Mouse (Mus musculus): ENCODE measurements around the gene Lyve1. TPM values are rescaled to one million over a fixed set of nuclear protein-coding genes. Genes with fewer than 3 reads are reported as not detected.

Gene Lyve1
- polyA plus RNA-seq, 1 experiment from 2014 or later = 3.5 TPM

- H3K27me3 ChIP-seq (ENCODE audit: control insufficient read depth, insufficient read depth, low read length) = no peaks in the 10 kb centered on the region
These were observed 18.8 kb downstream of the Lyve1 start, which contains the start of gene Rnf141 for GRCm38 (mm10) chr7:110843916-110844874. Gene Rnf141 (minus strand): TSS chr7:110844457.

GRCm38 (mm10) chr7:110840332-110840731 is 22.7 kb downstream of the Lyve1 start:
- H3K27ac ChIP-seq (ENCODE audit: low read depth, low read length) = no peak overlapping the region
- H3K4me3 ChIP-seq (ENCODE audit: low read length) = no peak overlapping the region
- no peak overlapping the region for H3K4me2 ChIP-seq (replicated peaks; ENCODE audit: low read depth, low read length)
- no peak for ATAC-seq (ENCODE audit: low FRiP score, low TSS enrichment)
- no peak overlapping the region for H3K9ac ChIP-seq (ENCODE audit: low read depth, low read length)
- WGBS = 74% methylated on average over 4 of the region's 4 CpGs
- H3K36me3 ChIP-seq (ENCODE audit: control insufficient read depth, insufficient read depth, low read length) = peaks cover 4% of the 10 kb centered on the region; the same call in 1 of the 2 replicates
- H3K4me1 ChIP-seq (ENCODE audit: control insufficient read depth, insufficient read depth, low read length) = peaks cover 6% of the 10 kb centered on the region; the same call in 1 of the 2 replicates
- no peaks in the 10 kb centered on the region for H3K9me3 ChIP-seq (ENCODE audit: control insufficient read depth, low read length)
- no peaks in the 10 kb centered on the region for H3K27me3 ChIP-seq (ENCODE audit: control insufficient read depth, insufficient read depth, low read length)

More at GRCm38 (mm10) chr7:110843916-110844874, 18.8 kb downstream of the Lyve1 start, which contains the start of gene Rnf141:
- Histone ChIP-seq H3K4me3 (ENCODE audit: low read length) (peak within 1 kb of the TSS; percentile 64), H3K4me1 (ENCODE audit: control insufficient read depth, insufficient read depth, low read length) (peaks cover 6% of the 10 kb centered on the region; the same call in 1 of the 2 replicates), H3K27ac (ENCODE audit: low read depth, low read length) (peak within 1 kb of the TSS; percentile 91), H3K4me2 (replicated peaks; ENCODE audit: low read depth, low read length) (peak within 1 kb of the TSS; percentile 77), H3K36me3 (ENCODE audit: control insufficient read depth, insufficient read depth, low read length) (no peaks in the 10 kb centered on the region), H3K9me3 (ENCODE audit: control insufficient read depth, low read length) (peaks cover 2% of the 10 kb centered on the region; the same call in 1 of the 2 replicates), H3K9ac (ENCODE audit: low read depth, low read length) (peak within 1 kb of the TSS; percentile 74)
- WGBS = under 1% methylated on average over 41 of the region's 42 CpGs
- peak; percentile 94 for ATAC-seq (ENCODE audit: low FRiP score, low TSS enrichment)

- WGBS = 60% methylated on average over 3 of the region's 3 CpGs
- no peak overlapping the region for H3K9ac ChIP-seq (ENCODE audit: low read depth, low read length)
- H3K27me3 ChIP-seq (ENCODE audit: control insufficient read depth, insufficient read depth, low read length) = no peaks in the 10 kb centered on the region
- no peaks in the 10 kb centered on the region for H3K4me1 ChIP-seq (ENCODE audit: control insufficient read depth, insufficient read depth, low read length)
- H3K4me3 ChIP-seq (ENCODE audit: low read length) = no peak overlapping the region
- ATAC-seq (ENCODE audit: low FRiP score, low TSS enrichment) = no peak
- peaks cover 17% of the 10 kb centered on the region for H3K36me3 ChIP-seq (ENCODE audit: control insufficient read depth, insufficient read depth, low read length)
- no peak overlapping the region for H3K27ac ChIP-seq (ENCODE audit: low read depth, low read length)
- H3K9me3 ChIP-seq (ENCODE audit: control insufficient read depth, low read length) = no peaks in the 10 kb centered on the region
- no peak overlapping the region for H3K4me2 ChIP-seq (replicated peaks; ENCODE audit: low read depth, low read length)
These were observed 28.5 kb downstream of the Lyve1 start for GRCm38 (mm10) chr7:110834522-110834921.

GRCm38 (mm10) chr7:110834018-110834417 is 29.0 kb downstream of the Lyve1 start:
- no peaks in the 10 kb centered on the region for H3K4me1 ChIP-seq (ENCODE audit: control insufficient read depth, insufficient read depth, low read length)
- H3K27ac ChIP-seq (ENCODE audit: low read depth, low read length) = no peak overlapping the region
- no peak overlapping the region for H3K9ac ChIP-seq (ENCODE audit: low read depth, low read length)
- no peaks in the 10 kb centered on the region for H3K27me3 ChIP-seq (ENCODE audit: control insufficient read depth, insufficient read depth, low read length)
- H3K4me3 ChIP-seq (ENCODE audit: low read length) = no peak overlapping the region
- H3K36me3 ChIP-seq (ENCODE audit: control insufficient read depth, insufficient read depth, low read length) = peaks cover 21% of the 10 kb centered on the region
- H3K9me3 ChIP-seq (ENCODE audit: control insufficient read depth, low read length) = no peaks in the 10 kb centered on the region
- WGBS = 100% methylated on average over 1 of the region's 1 CpGs
- ATAC-seq (ENCODE audit: low FRiP score, low TSS enrichment) = no peak
- H3K4me2 ChIP-seq (replicated peaks; ENCODE audit: low read depth, low read length) = no peak overlapping the region

GRCm38 (mm10) chr7:110833024-110833423 is 30.0 kb downstream of the Lyve1 start:
- no peak overlapping the region for H3K4me2 ChIP-seq (replicated peaks; ENCODE audit: low read depth, low read length)
- WGBS = 83% methylated on average over 1 of the region's 1 CpGs
- peaks cover 29% of the 10 kb centered on the region for H3K36me3 ChIP-seq (ENCODE audit: control insufficient read depth, insufficient read depth, low read length)
- no peak overlapping the region for H3K4me3 ChIP-seq (ENCODE audit: low read length)
- H3K27ac ChIP-seq (ENCODE audit: low read depth, low read length) = no peak overlapping the region
- H3K9me3 ChIP-seq (ENCODE audit: control insufficient read depth, low read length) = no peaks in the 10 kb centered on the region
- no peaks in the 10 kb centered on the region for H3K27me3 ChIP-seq (ENCODE audit: control insufficient read depth, insufficient read depth, low read length)
- H3K4me1 ChIP-seq (ENCODE audit: control insufficient read depth, insufficient read depth, low read length) = no peaks in the 10 kb centered on the region
- no peak for ATAC-seq (ENCODE audit: low FRiP score, low TSS enrichment)
- H3K9ac ChIP-seq (ENCODE audit: low read depth, low read length) = no peak overlapping the region

- Histone ChIP-seq H3K4me3 (ENCODE audit: low read length) (no peak overlapping the region), H3K36me3 (ENCODE audit: control insufficient read depth, insufficient read depth, low read length) (peaks cover 34% of the 10 kb centered on the region; the same call in 1 of the 2 replicates), H3K27me3 (ENCODE audit: control insufficient read depth, insufficient read depth, low read length) (no peaks in the 10 kb centered on the region), H3K4me1 (ENCODE audit: control insufficient read depth, insufficient read depth, low read length) (peaks cover 11% of the 10 kb centered on the region; the same call in 1 of the 2 replicates), H3K27ac (ENCODE audit: low read depth, low read length) (no peak overlapping the region), H3K4me2 (replicated peaks; ENCODE audit: low read depth, low read length) (no peak overlapping the region), H3K9me3 (ENCODE audit: control insufficient read depth, low read length) (no peaks in the 10 kb centered on the region), H3K9ac (ENCODE audit: low read depth, low read length) (no peak overlapping the region)
- no peak for ATAC-seq (ENCODE audit: low FRiP score, low TSS enrichment)
- 79% methylated on average over 8 of the region's 8 CpGs for WGBS
These were observed 38.8 kb downstream of the Lyve1 start for GRCm38 (mm10) chr7:110823995-110824953.

- H3K27me3 ChIP-seq (ENCODE audit: control insufficient read depth, insufficient read depth, low read length) = no peaks in the 10 kb centered on the region
- H3K9me3 ChIP-seq (ENCODE audit: control insufficient read depth, low read length) = no peaks in the 10 kb centered on the region
- no peak overlapping the region for H3K4me3 ChIP-seq (ENCODE audit: low read length)
- H3K4me2 ChIP-seq (replicated peaks; ENCODE audit: low read depth, low read length) = no peak overlapping the region
- peaks cover 11% of the 10 kb centered on the region; the same call in 1 of the 2 replicates for H3K4me1 ChIP-seq (ENCODE audit: control insufficient read depth, insufficient read depth, low read length)
- H3K9ac ChIP-seq (ENCODE audit: low read depth, low read length) = no peak overlapping the region
- H3K36me3 ChIP-seq (ENCODE audit: control insufficient read depth, insufficient read depth, low read length) = peaks cover 28% of the 10 kb centered on the region; the same call in 1 of the 2 replicates
- ATAC-seq (ENCODE audit: low FRiP score, low TSS enrichment) = no peak
- WGBS = 60% methylated on average over 4 of the region's 4 CpGs
- H3K27ac ChIP-seq (ENCODE audit: low read depth, low read length) = no peak overlapping the region
These were observed 39.4 kb downstream of the Lyve1 start for GRCm38 (mm10) chr7:110823593-110823992.

GRCm38 (mm10) chr7:110823076-110823475 is 40.0 kb downstream of the Lyve1 start:
- peaks cover 24% of the 10 kb centered on the region; the same call in 1 of the 2 replicates for H3K36me3 ChIP-seq (ENCODE audit: control insufficient read depth, insufficient read depth, low read length)
- no peaks in the 10 kb centered on the region for H3K27me3 ChIP-seq (ENCODE audit: control insufficient read depth, insufficient read depth, low read length)
- no peak overlapping the region for H3K27ac ChIP-seq (ENCODE audit: low read depth, low read length)
- H3K9ac ChIP-seq (ENCODE audit: low read depth, low read length) = no peak overlapping the region
- no peaks in the 10 kb centered on the region for H3K9me3 ChIP-seq (ENCODE audit: control insufficient read depth, low read length)
- H3K4me2 ChIP-seq (replicated peaks; ENCODE audit: low read depth, low read length) = no peak overlapping the region
- no peak overlapping the region for H3K4me3 ChIP-seq (ENCODE audit: low read length)
- ATAC-seq (ENCODE audit: low FRiP score, low TSS enrichment) = no peak
- 31% methylated on average over 8 of the region's 8 CpGs for WGBS
- H3K4me1 ChIP-seq (ENCODE audit: control insufficient read depth, insufficient read depth, low read length) = peaks cover 11% of the 10 kb centered on the region; the same call in 1 of the 2 replicates

Measured in kidney, embryonic 14.5 days (tissue).